Mouse (Mus musculus) cerebellum, postnatal 10 days (tissue): Measurements from ENCODE around the gene Cldn17.
A peak's percentile ranks its signal among the peaks of the same experiment; 100 is the strongest.

ENCODE experiments used
- DNase-seq, 2 experiments: peaks; one replicate each; pipeline ENCODE4 v3.0.0; 2021; ENCODE audit warnings: mixed read lengths in 2 of 2

Cldn17 gene

DNA sequence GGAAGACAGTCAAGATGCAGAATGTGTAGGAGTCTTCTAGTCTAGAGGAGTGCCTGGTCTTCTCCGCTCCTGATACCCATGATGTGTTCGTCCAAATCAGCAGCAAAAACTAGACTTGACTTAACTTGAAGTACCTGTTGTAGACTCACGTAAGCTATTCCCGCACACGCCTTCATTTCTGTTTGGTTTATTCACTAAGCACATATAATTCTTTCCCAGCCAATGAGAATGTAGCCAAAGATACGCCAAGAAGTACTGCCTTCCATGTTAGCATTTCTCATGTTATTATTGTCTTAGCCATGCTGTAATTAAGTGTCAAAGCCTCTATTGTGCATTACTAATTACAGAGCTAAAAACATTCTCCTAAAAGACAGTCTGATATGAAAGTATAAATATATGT, at the start of gene Cldn17:
Cldn17 (minus strand) TSS at position 101 of the 400 bp plus-strand sequence.
- no peak for DNase-seq

DNA sequence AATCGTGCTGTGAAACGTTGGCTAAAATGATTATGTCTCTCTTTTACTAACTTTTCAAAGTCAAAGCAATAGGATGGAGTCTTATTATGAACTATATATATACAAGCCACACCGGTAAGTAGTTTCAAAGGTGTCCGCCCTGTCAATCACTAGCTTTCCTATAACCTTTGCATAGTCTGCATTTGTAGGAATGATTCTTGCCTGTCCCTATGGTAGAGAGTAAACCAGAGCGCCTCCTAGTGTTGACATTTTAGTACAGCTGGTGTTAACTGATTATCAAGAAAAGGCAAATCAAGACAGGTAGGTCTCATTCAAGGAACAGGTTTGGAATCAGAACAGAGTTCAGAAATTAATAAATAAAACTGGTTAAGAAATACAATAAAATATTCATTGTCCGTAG, 35.7 kb upstream of the Cldn17 start:
- peak; percentile 64 to 82 for DNase-seq

DNA sequence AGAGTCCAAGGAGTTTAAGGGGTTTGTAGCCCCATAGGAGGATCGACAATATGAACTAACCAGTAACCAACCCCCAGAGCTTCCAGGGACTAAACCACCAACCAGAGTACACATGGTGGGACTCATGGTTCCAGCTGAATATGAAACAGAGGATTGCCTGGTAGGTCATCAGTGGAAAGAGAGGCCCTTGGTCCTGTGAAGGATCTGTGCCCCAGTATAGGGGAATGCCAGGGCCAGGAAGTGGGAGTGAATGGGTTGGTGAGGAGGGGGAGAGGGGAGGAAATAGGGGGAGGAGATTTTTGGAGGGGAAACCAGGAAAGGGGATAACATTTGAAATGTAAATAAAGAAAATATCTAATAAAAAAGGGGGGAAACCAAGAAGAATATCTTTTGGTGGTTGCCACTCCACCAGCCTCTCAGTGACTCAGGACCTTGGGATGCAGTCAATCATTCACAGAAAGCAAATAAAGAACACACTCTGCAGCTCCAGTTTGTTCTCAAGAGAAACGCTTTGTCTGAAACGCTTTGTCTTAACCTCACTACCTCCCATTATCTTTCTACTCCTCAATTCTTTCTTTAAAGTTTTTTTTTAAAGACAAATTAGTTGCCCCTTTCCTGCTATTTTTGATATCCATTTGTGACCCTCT, 33.2 kb upstream of the Cldn17 start:
- DNase-seq: no peak

DNA sequence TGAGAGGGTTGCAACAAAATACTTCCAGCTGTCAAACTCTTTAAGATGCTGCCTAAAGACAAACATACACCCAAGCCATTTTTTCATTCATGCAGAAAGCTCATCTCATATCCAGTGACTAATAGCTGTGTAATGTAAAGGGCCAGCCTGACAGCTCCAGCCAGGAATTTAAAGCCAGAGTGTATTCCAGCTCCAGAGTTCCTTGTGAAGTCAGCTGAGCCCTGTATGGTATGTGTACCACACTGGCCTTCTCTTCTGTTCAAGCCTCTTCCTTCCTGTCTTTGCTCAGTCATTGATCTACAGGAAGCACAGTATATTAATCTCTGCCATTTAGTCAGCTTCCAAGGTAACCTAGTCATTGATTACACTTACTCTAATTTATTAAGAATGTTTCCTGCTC, 4.6 kb upstream of the Cldn17 start:
- no peak for DNase-seq

DNA sequence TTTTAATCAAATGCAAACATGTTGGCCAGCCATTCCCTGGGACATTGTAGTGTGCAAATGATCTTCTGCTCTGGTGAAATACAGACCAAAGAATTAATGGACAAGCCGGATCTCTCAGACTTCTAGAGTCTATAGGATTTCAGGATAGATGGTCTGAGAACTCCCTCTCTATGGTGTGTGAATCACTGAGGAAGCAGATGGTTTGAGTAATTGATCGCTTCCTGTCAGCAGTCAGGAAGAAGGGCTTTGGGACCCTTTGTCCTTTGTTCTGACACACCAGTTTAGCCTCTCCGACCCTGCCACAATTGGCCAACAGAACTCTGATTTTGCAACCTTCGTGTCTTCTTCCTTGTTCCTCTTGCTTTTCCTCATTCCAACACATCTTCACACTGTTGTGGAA, 1.4 kb upstream of the Cldn17 start:
- no peak for DNase-seq

DNA sequence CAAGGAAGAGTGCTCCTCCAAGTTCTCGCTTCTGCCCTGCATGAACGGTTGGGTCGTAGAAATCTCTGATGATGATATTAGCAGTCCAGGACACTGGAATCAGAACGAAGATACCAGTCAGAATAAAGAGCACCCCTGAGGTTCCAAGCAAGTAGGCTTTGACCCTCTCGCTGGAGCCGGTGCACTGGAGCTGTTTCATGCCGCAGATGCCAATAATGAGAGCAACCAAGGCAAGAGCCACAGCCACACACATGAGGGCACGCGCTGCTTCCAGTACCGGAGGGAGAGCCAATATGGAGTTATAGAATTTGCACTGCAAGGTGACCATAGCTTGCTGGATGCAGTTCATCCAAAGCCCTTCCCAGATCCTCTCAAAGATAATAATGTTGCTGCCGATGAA, 440 bp downstream of the Cldn17 start:
- DNase-seq: no peak

DNA sequence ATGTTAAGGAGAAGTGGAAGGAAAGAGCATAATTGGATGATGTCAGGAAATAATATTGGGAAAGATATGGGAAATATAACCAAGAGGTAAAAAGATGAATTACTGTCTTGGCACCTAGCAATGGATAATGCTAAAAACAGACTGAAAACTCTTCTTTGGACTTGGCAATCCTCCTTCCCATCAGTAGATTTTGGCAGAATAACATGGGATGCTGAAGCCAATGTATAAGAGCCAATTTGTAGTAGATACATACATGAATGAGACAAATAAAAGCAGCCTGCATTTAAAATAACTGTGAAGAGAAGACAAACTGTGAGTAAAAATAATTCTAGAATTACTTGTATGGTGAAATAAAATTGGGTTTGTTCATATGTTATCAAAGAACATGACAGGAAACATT, 18.7 kb downstream of the Cldn17 start:
- peak in 1 of 2 experiments; percentile 2 for DNase-seq

DNA sequence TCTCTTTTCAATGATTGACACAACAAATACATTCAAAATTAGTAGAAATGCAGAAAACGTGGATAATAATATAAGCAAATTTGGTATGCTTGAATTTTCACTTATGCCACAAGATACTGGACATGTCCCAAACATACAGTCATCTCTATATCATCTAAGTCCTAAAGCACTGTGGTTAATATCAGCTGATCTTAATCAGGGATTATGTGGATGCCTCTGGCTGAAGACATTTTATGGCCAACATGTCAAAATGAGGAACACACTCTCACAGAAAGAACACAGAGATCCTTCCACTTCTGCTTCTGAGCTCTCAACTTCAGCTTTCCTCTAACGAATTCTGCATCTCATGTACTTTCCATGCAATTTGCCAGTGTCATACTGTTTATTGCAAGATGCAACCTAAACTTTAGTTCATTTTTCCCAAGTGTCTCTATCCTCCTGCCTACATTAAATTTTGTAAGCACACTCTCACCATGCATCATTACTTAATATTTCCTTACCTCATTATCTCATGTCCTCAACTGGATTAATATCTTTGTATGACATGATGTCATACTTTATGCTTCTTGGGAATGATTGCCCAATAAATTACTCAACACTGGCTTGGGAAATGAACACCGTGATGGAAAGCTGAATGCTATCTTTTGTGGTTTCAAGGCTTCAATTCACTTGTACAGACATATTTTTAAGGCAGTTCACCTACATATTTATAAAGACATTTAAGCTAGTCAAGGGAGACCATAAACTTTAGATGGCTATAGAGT, 26.6 kb downstream of the Cldn17 start:
- no peak for DNase-seq

DNA sequence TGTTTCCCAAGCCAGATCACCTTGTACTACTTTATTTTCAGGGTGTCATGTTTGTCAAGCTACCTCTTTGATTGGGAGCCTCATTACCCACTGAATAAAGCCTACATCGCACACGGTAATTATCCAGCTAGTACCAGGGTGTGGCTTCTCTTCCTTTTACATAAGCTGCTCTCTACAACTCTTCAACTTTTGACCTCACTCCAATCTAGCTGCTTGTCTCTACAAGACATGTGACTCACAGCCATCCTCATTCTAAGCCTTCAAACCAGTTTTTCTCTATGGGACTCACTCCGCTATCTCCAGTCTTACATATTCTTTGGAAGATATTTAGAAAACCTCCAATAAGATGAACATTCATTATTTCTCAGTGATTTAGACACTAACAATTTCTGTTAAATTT, 43.5 kb downstream of the Cldn17 start:
- no peak for DNase-seq
